Mouse (Mus musculus): ENCODE measurements at regions not wholly inside any gene's neighbourhood (a gene's known extent, or its start where the extent isn't known, plus 50 kb on each side); places are given as distances from the start of the nearest gene placed in this dataset.

- Histone ChIP-seq H3K9me3 (no peaks in the 10 kb centered on the region), H3K4me3 (no peak overlapping the region), H3K9ac (no peak overlapping the region), H3K36me3 (no peaks in the 10 kb centered on the region), H3K4me1 (0 out of 2 replicates have a peak, but pooled peaks cover 2% of the 10 kb centered on the region), H3K4me2 (replicated peaks) (no peak overlapping the region), H3K27ac (no peak overlapping the region), H3K27me3 (replicated peaks) (no peaks in the 10 kb centered on the region)
- ATAC-seq (ENCODE audit: low FRiP score, low read depth) = no peak
- 89% methylated on average over 3 of the region's 3 CpGs for WGBS
Observed at GRCm38 (mm10) chr3:41492031-41492726, 63.4 kb upstream of the Jade1 start.

GRCm38 (mm10) chr3:41491185-41491584 lies 64.3 kb upstream of the Jade1 start:
- no peak overlapping the region for H3K9ac ChIP-seq
- no peaks in the 10 kb centered on the region for H3K27me3 ChIP-seq (replicated peaks)
- H3K27ac ChIP-seq = no peak overlapping the region
- no peak overlapping the region for H3K4me2 ChIP-seq (replicated peaks)
- ATAC-seq (ENCODE audit: low FRiP score, low read depth) = no peak
- H3K4me1 ChIP-seq = no peaks in the 10 kb centered on the region
- 89% methylated on average over 4 of the region's 4 CpGs for WGBS
- H3K9me3 ChIP-seq = no peaks in the 10 kb centered on the region
- no peak overlapping the region for H3K4me3 ChIP-seq
- H3K36me3 ChIP-seq = no peaks in the 10 kb centered on the region

- Histone ChIP-seq H3K36me3 (no peaks in the 10 kb centered on the region), H3K4me2 (replicated peaks) (no peak overlapping the region), H3K9me3 (no peaks in the 10 kb centered on the region), H3K4me1 (no peaks in the 10 kb centered on the region), H3K9ac (no peak overlapping the region), H3K27ac (no peak overlapping the region), H3K27me3 (replicated peaks) (no peaks in the 10 kb centered on the region), H3K4me3 (no peak overlapping the region)
- ATAC-seq (ENCODE audit: low FRiP score, low read depth) = no peak
Observed at GRCm38 (mm10) chr3:41489998-41490397, 65.5 kb upstream of the Jade1 start.

- no peak overlapping the region for H3K9ac ChIP-seq
- no peak overlapping the region for H3K27ac ChIP-seq
- H3K9me3 ChIP-seq = no peaks in the 10 kb centered on the region
- H3K36me3 ChIP-seq = no peaks in the 10 kb centered on the region
- no peaks in the 10 kb centered on the region for H3K27me3 ChIP-seq (replicated peaks)
- ATAC-seq (ENCODE audit: low FRiP score, low read depth) = no peak
- no peak overlapping the region for H3K4me3 ChIP-seq
- no peak overlapping the region for H3K4me2 ChIP-seq (replicated peaks)
- H3K4me1 ChIP-seq = no peaks in the 10 kb centered on the region
- 75% methylated on average over 3 of the region's 3 CpGs for WGBS
Observed at GRCm38 (mm10) chr3:41489571-41489970, 66.0 kb upstream of the Jade1 start.

- Histone ChIP-seq H3K27ac (no peak overlapping the region), H3K9me3 (no peaks in the 10 kb centered on the region), H3K36me3 (no peaks in the 10 kb centered on the region), H3K27me3 (replicated peaks) (no peaks in the 10 kb centered on the region), H3K4me3 (no peak overlapping the region), H3K9ac (no peak overlapping the region), H3K4me2 (replicated peaks) (no peak overlapping the region), H3K4me1 (no peaks in the 10 kb centered on the region)
- 51% methylated on average over 1 of the region's 1 CpGs for WGBS
- no peak for ATAC-seq (ENCODE audit: low FRiP score, low read depth)
Observed at GRCm38 (mm10) chr3:41488229-41488774, 67.2 kb upstream of the Jade1 start.

- Histone ChIP-seq H3K4me3 (no peak overlapping the region), H3K4me1 (no peaks in the 10 kb centered on the region), H3K27me3 (replicated peaks) (no peaks in the 10 kb centered on the region), H3K9ac (no peak overlapping the region), H3K27ac (no peak overlapping the region), H3K9me3 (no peaks in the 10 kb centered on the region), H3K36me3 (no peaks in the 10 kb centered on the region), H3K4me2 (replicated peaks) (no peak overlapping the region)
- ATAC-seq (ENCODE audit: low FRiP score, low read depth) = no peak
- 91% methylated on average over 9 of the region's 9 CpGs for WGBS
Observed at GRCm38 (mm10) chr3:41484920-41485319, 70.6 kb upstream of the Jade1 start.

- no peaks in the 10 kb centered on the region for H3K27me3 ChIP-seq (replicated peaks)
Observed at GRCm38 (mm10) chr3:41483582-41483981, 71.9 kb upstream of the Jade1 start.

GRCm38 (mm10) chr3:41482881-41483494 lies 72.5 kb upstream of the Jade1 start:
- H3K4me1 ChIP-seq = no peaks in the 10 kb centered on the region
- no peaks in the 10 kb centered on the region for H3K9me3 ChIP-seq
- no peak overlapping the region for H3K9ac ChIP-seq
- WGBS = 83% methylated on average over 5 of the region's 5 CpGs
- no peaks in the 10 kb centered on the region for H3K27me3 ChIP-seq (replicated peaks)
- H3K4me2 ChIP-seq (replicated peaks) = no peak overlapping the region
- no peak overlapping the region for H3K27ac ChIP-seq
- H3K36me3 ChIP-seq = no peaks in the 10 kb centered on the region
- ATAC-seq (ENCODE audit: low FRiP score, low read depth) = no peak
- no peak overlapping the region for H3K4me3 ChIP-seq

More at GRCm38 (mm10) chr3:41483582-41483981, 71.9 kb upstream of the Jade1 start:
- Histone ChIP-seq H3K4me2 (replicated peaks) (no peak overlapping the region), H3K9me3 (no peaks in the 10 kb centered on the region), H3K27ac (no peak overlapping the region), H3K9ac (no peak overlapping the region), H3K36me3 (no peaks in the 10 kb centered on the region), H3K4me1 (no peaks in the 10 kb centered on the region), H3K4me3 (no peak overlapping the region)
- 67% methylated on average over 3 of the region's 3 CpGs for WGBS
- ATAC-seq (ENCODE audit: low FRiP score, low read depth) = no peak

GRCm38 (mm10) chr3:41480186-41480585 lies 75.3 kb upstream of the Jade1 start:
- H3K27ac ChIP-seq = no peak overlapping the region
- no peak for ATAC-seq (ENCODE audit: low FRiP score, low read depth)
- H3K4me2 ChIP-seq (replicated peaks) = no peak overlapping the region
- H3K9me3 ChIP-seq = no peaks in the 10 kb centered on the region
- H3K27me3 ChIP-seq (replicated peaks) = no peaks in the 10 kb centered on the region
- no peak overlapping the region for H3K4me3 ChIP-seq
- 77% methylated on average over 3 of the region's 3 CpGs for WGBS
- H3K9ac ChIP-seq = no peak overlapping the region
- H3K4me1 ChIP-seq = no peaks in the 10 kb centered on the region
- H3K36me3 ChIP-seq = no peaks in the 10 kb centered on the region

GRCm38 (mm10) chr3:41478971-41479370 lies 76.6 kb upstream of the Jade1 start:
- Histone ChIP-seq H3K4me1 (no peaks in the 10 kb centered on the region), H3K36me3 (no peaks in the 10 kb centered on the region), H3K9me3 (no peaks in the 10 kb centered on the region), H3K27me3 (replicated peaks) (no peaks in the 10 kb centered on the region), H3K4me3 (no peak overlapping the region), H3K4me2 (replicated peaks) (no peak overlapping the region), H3K27ac (no peak overlapping the region), H3K9ac (no peak overlapping the region)
- ATAC-seq (ENCODE audit: low FRiP score, low read depth) = no peak
- WGBS = 93% methylated on average over 2 of the region's 2 CpGs

- Histone ChIP-seq H3K9me3 (no peaks in the 10 kb centered on the region), H3K27ac (no peak overlapping the region), H3K9ac (no peak overlapping the region), H3K4me3 (no peak overlapping the region), H3K4me1 (no peaks in the 10 kb centered on the region), H3K36me3 (no peaks in the 10 kb centered on the region), H3K4me2 (replicated peaks) (no peak overlapping the region), H3K27me3 (replicated peaks) (no peaks in the 10 kb centered on the region)
- 93% methylated on average over 6 of the region's 6 CpGs for WGBS
- ATAC-seq (ENCODE audit: low FRiP score, low read depth) = no peak
Observed at GRCm38 (mm10) chr3:41476516-41476915, 79.0 kb upstream of the Jade1 start.

GRCm38 (mm10) chr3:41472586-41472985 lies 82.9 kb upstream of the Jade1 start:
- no peaks in the 10 kb centered on the region for H3K4me1 ChIP-seq
- H3K4me2 ChIP-seq (replicated peaks) = no peak overlapping the region
- no peaks in the 10 kb centered on the region for H3K36me3 ChIP-seq
- no peak overlapping the region for H3K4me3 ChIP-seq
- H3K27me3 ChIP-seq (replicated peaks) = no peaks in the 10 kb centered on the region
- H3K9me3 ChIP-seq = no peaks in the 10 kb centered on the region
- ATAC-seq (ENCODE audit: low FRiP score, low read depth) = no peak
- no peak overlapping the region for H3K9ac ChIP-seq
- no peak overlapping the region for H3K27ac ChIP-seq
- 92% methylated on average over 3 of the region's 3 CpGs for WGBS

- H3K4me1 ChIP-seq = no peaks in the 10 kb centered on the region
- H3K9ac ChIP-seq = no peak overlapping the region
- no peak overlapping the region for H3K4me3 ChIP-seq
- no peak for ATAC-seq (ENCODE audit: low FRiP score, low read depth)
- H3K27me3 ChIP-seq (replicated peaks) = no peaks in the 10 kb centered on the region
- H3K27ac ChIP-seq = no peak overlapping the region
- H3K36me3 ChIP-seq = no peaks in the 10 kb centered on the region
- no peaks in the 10 kb centered on the region for H3K9me3 ChIP-seq
- 78% methylated on average over 6 of the region's 6 CpGs for WGBS
- no peak overlapping the region for H3K4me2 ChIP-seq (replicated peaks)
Observed at GRCm38 (mm10) chr3:41469106-41469505, 86.4 kb upstream of the Jade1 start.
